Mouse (Mus musculus) heart, adult 2 months (tissue): ENCODE data around the gene Rab35. TPM values are rescaled to one million over a fixed set of nuclear protein-coding genes. Genes with fewer than 3 reads are reported as not detected.

ENCODE experiments used
- DNase-seq, 2 experiments: peaks; one replicate each; pipeline ENCODE4 v3.0.0; 2021
- H3K27ac ChIP-seq: fragments of 200-600 bp; 2 replicates; pipeline ENCODE4 v1.8.1; 2022
- H3K27me3 ChIP-seq: fragments of 200-500 bp; 2 replicates; pipeline ENCODE4 v1.6.1; 2012; ENCODE audit warnings: mild to moderate bottlenecking, low read length, inconsistent platforms, mixed read lengths; ENCODE audit not compliant: control insufficient read depth, insufficient read depth
- H3K36me3 ChIP-seq: fragments of 200-500 bp; 2 replicates; pipeline ENCODE4 v1.6.1; 2012; ENCODE audit warnings: low read length, inconsistent platforms; ENCODE audit not compliant: control insufficient read depth, insufficient read depth
- H3K4me1 ChIP-seq: fragments of 200-500 bp; 2 replicates; pipeline ENCODE4 v1.6.1; 2011; ENCODE audit warnings: low read length; ENCODE audit not compliant: control insufficient read depth, insufficient read depth
- H3K4me3 ChIP-seq: fragments of 200-600 bp; 2 replicates; pipeline ENCODE4 v1.8.1; 2022
- H3K79me2 ChIP-seq: fragments of 200-500 bp; replicated peaks from 2 replicates; pipeline ENCODE4 v1.6.1; 2012; ENCODE audit warnings: mild to moderate bottlenecking, inconsistent platforms, low read length, moderate library complexity, mixed read lengths; ENCODE audit not compliant: control insufficient read depth, insufficient read depth
- H3K9ac ChIP-seq: fragments of 200-500 bp; 2 replicates; pipeline ENCODE4 v1.6.1; 2012; ENCODE audit warnings: low read depth, mild to moderate bottlenecking, control low read depth, inconsistent platforms, low read length, mixed read lengths
- CTCF ChIP-seq: fragments of 200-600 bp; IDR thresholded peaks from 2 replicates; pipeline ENCODE4 v1.8.1; 2022; ENCODE audit warnings: antibody characterized with exemption, mild to moderate bottlenecking, moderate library complexity
- EP300 ChIP-seq: fragments of 200-500 bp; IDR thresholded peaks from 2 replicates; pipeline ENCODE4 v1.6.1; 2011; ENCODE audit warnings: low read depth, low read length, control low read depth; ENCODE audit not compliant: insufficient read depth
- POLR2A ChIP-seq: fragments of 200-500 bp; IDR thresholded peaks from 2 replicates; pipeline ENCODE4 v1.6.1; 2011; ENCODE audit warnings: mild to moderate bottlenecking, low read depth, low read length, control low read depth; ENCODE audit not compliant: insufficient read depth
- WGBS: fragments of 180-500 bp; shearing (Covaris S2); methylation state at CpG from one replicate; pipeline ENCODE4 v1.1.7; 2018; 5-methylcytosine and 5-hydroxymethylcytosine counted together
- intact Hi-C: fragments of 180-260 bp; cut with DNase I; formaldehyde crosslinking; loops from one replicate; pipeline ENCODE4 v1.15.1; 2025
- long read RNA-seq: library from polyadenylated mRNA; stranded (forward); transcript quantifications from one replicate; pipeline ENCODE4 v2.0.0, GENCODE M21; 2021
- polyA plus RNA-seq: library from polyadenylated mRNA; depleted of rRNA; stranded (reverse); fragments of >200 nt; gene quantifications from 2 replicates; pipeline ENCODE4 v1.2.3, GENCODE M21; 2012; rRNA removed
- total RNA-seq, 2 experiments: library from RNA; stranded (reverse); gene quantifications; 2 replicates each; pipeline ENCODE4 v1.2.3; 2021

Rab35 gene
- total RNA-seq (10 to 100 TPM; 41.2 to 48.6 TPM), polyA plus RNA-seq (40.1 and 44.9 TPM in 2 replicates)
- long read RNA-seq, transcript Rab35-201 (6 exons, 2,820 nt) = major isoform, 13 of 16 reads
- long read RNA-seq, partial matches to known transcripts = 1 of 16 reads
- long read RNA-seq, other reads (novel, unspliced or antisense) = 2 of 16 reads

GRCm38 (mm10) chr5:115631505-115632357, at the start of gene Rab35:
TSS of gene Rab35 (plus strand) at chr5:115631908.
- 2% methylated on average over 101 of the region's 125 CpGs for WGBS

GRCm38 (mm10) chr5:115585616-115586015, 46.1 kb upstream of the Rab35 start:
- 92% methylated on average over 12 of the region's 12 CpGs for WGBS
- intact Hi-C loops = no loop called here
- H3K79me2 ChIP-seq = no peaks in the 10 kb centered on the region

More at GRCm38 (mm10) chr5:115631505-115632357, at the start of gene Rab35:
- Histone ChIP-seq H3K79me2 (peaks cover 7% of the 10 kb centered on the region), H3K36me3 (no peaks in the 10 kb centered on the region), H3K27ac (peak within 1 kb of the TSS; percentile 98), H3K4me1 (peaks cover 17% of the 10 kb centered on the region), H3K4me3 (peak within 1 kb of the TSS; percentile 75), H3K27me3 (no peaks in the 10 kb centered on the region), H3K9ac (peak within 1 kb of the TSS; percentile 83)
- DNase-seq = peak; percentile 98 to 99
- TF ChIP-seq POLR2A (peak; percentile 97), CTCF (peak; percentile 40), EP300 (0 out of 2 replicates have a peak, but pooled peaks have one; percentile 14)
- intact Hi-C loops = loop anchor here (2.0 to 10.0 kb wide), 3 partner anchors 21 to 147 kb away; partner anchors contain the start of genes Gcn1l1 and Sirt4

GRCm38 (mm10) chr5:115586166-115586565, 45.5 kb upstream of the Rab35 start:
- Histone ChIP-seq H3K27me3 (no peaks in the 10 kb centered on the region), H3K4me3 (no peak overlapping the region), H3K9ac (no peak overlapping the region), H3K4me1 (no peaks in the 10 kb centered on the region), H3K36me3 (no peaks in the 10 kb centered on the region), H3K79me2 (no peaks in the 10 kb centered on the region), H3K27ac (no peak overlapping the region)
- TF ChIP-seq EP300 (no peak), CTCF (no peak), POLR2A (no peak)
- DNase-seq = no peak
- WGBS = 95% methylated on average over 15 of the region's 15 CpGs
- intact Hi-C loops = no loop called here

More at GRCm38 (mm10) chr5:115585616-115586015, 46.1 kb upstream of the Rab35 start:
- Histone ChIP-seq H3K36me3 (no peaks in the 10 kb centered on the region), H3K27me3 (no peaks in the 10 kb centered on the region), H3K4me1 (no peaks in the 10 kb centered on the region), H3K4me3 (no peak overlapping the region), H3K27ac (no peak overlapping the region), H3K9ac (no peak overlapping the region)
- DNase-seq = no peak
- TF ChIP-seq CTCF (no peak), POLR2A (no peak), EP300 (no peak)

- intact Hi-C loops = no loop called here
- TF ChIP-seq POLR2A (no peak), CTCF (no peak), EP300 (no peak)
- Histone ChIP-seq H3K4me1 (no peaks in the 10 kb centered on the region), H3K9ac (no peak overlapping the region), H3K27me3 (no peaks in the 10 kb centered on the region), H3K27ac (no peak overlapping the region), H3K4me3 (no peak overlapping the region), H3K79me2 (no peaks in the 10 kb centered on the region), H3K36me3 (no peaks in the 10 kb centered on the region)
- 99% methylated on average over 2 of the region's 2 CpGs for WGBS
- no peak for DNase-seq
Measured at GRCm38 (mm10) chr5:115586780-115587179, 44.9 kb upstream of the Rab35 start.

- intact Hi-C loops = no loop called here
- Histone ChIP-seq H3K36me3 (no peaks in the 10 kb centered on the region), H3K4me1 (no peaks in the 10 kb centered on the region), H3K4me3 (no peak overlapping the region), H3K9ac (no peak overlapping the region), H3K27ac (no peak overlapping the region), H3K27me3 (no peaks in the 10 kb centered on the region), H3K79me2 (no peaks in the 10 kb centered on the region)
- DNase-seq = no peak
- TF ChIP-seq CTCF (no peak), EP300 (no peak), POLR2A (no peak)
- whole genome bisulfite sequencing = 49% methylated on average over 11 of the region's 11 CpGs
Measured at GRCm38 (mm10) chr5:115591028-115591427, 40.7 kb upstream of the Rab35 start.

GRCm38 (mm10) chr5:115591506-115591905, 40.2 kb upstream of the Rab35 start:
- WGBS = 93% methylated on average over 2 of the region's 2 CpGs
- no peak overlapping the region for H3K27ac ChIP-seq
- intact Hi-C loops = no loop called here
- no peaks in the 10 kb centered on the region for H3K79me2 ChIP-seq
- H3K4me3 ChIP-seq = no peak overlapping the region
- H3K27me3 ChIP-seq = no peaks in the 10 kb centered on the region
- no peak for DNase-seq
- TF ChIP-seq POLR2A = no peak
- TF ChIP-seq EP300 = no peak
- TF ChIP-seq CTCF = no peak
- H3K4me1 ChIP-seq = no peaks in the 10 kb centered on the region
- no peaks in the 10 kb centered on the region for H3K36me3 ChIP-seq
- no peak overlapping the region for H3K9ac ChIP-seq
